Mouse (Mus musculus): ENCODE measurements around the gene Calcoco2.

- no peak for TF ChIP-seq EP300 (IDR thresholded peaks at IDR 0.05; ENCODE audit: low read depth)
- TF ChIP-seq CTCF (IDR thresholded peaks at IDR 0.05; ENCODE audit: low read depth), result no peak
These were observed 35.3 kb downstream of the Calcoco2 start for GRCm38 (mm10) chr11:96076221-96077105.
